Mouse (Mus musculus): ENCODE measurements at regions not wholly inside any gene's neighbourhood (a gene's known extent, or its start where the extent isn't known, plus 50 kb on each side); places are given as distances from the start of the nearest gene placed in this dataset.

- DNase-seq (ENCODE audit: low spot score): no peak
These were observed 67.5 kb downstream of the Lmo4 start for GRCm38 (mm10) chr3:144137483-144137882.

- no peak for DNase-seq (ENCODE audit: low spot score)
These were observed 68.6 kb downstream of the Lmo4 start for GRCm38 (mm10) chr3:144136432-144136831.

GRCm38 (mm10) chr3:144135646-144136045 is 69.4 kb downstream of the Lmo4 start:
- no peak for DNase-seq (ENCODE audit: low spot score)

- DNase-seq (ENCODE audit: low spot score): no peak
These were observed 77.0 kb downstream of the Lmo4 start for GRCm38 (mm10) chr3:144128042-144128441.

GRCm38 (mm10) chr3:144124353-144124752 is 80.7 kb downstream of the Lmo4 start:
- DNase-seq (ENCODE audit: low spot score): no peak

GRCm38 (mm10) chr3:144123361-144124072 is 81.5 kb downstream of the Lmo4 start:
- no peak for DNase-seq (ENCODE audit: low spot score)

- no peak for DNase-seq (ENCODE audit: low spot score)
These were observed 85.9 kb downstream of the Lmo4 start for GRCm38 (mm10) chr3:144119076-144119475.

- DNase-seq (ENCODE audit: low spot score): no peak
These were observed 91.1 kb downstream of the Lmo4 start for GRCm38 (mm10) chr3:144113672-144114645.

- no peak for DNase-seq (ENCODE audit: low spot score)
These were observed 94.5 kb downstream of the Lmo4 start for GRCm38 (mm10) chr3:144110331-144111080.

GRCm38 (mm10) chr3:144109769-144110168 is 95.3 kb downstream of the Lmo4 start:
- no peak for DNase-seq (ENCODE audit: low spot score)

- no peak for DNase-seq (ENCODE audit: low spot score)
These were observed 96.7 kb downstream of the Lmo4 start for GRCm38 (mm10) chr3:144108310-144108709.

- DNase-seq (ENCODE audit: low spot score): no peak
These were observed 97.4 kb downstream of the Lmo4 start for GRCm38 (mm10) chr3:144107664-144108063.

GRCm38 (mm10) chr3:144104366-144104765 is 100.7 kb downstream of the Lmo4 start:
- DNase-seq (ENCODE audit: low spot score): no peak

- no peak for DNase-seq (ENCODE audit: low spot score)
These were observed 105.6 kb downstream of the Lmo4 start for GRCm38 (mm10) chr3:144099444-144099843.

GRCm38 (mm10) chr3:144098762-144099161 is 106.3 kb downstream of the Lmo4 start:
- DNase-seq (ENCODE audit: low spot score): no peak

GRCm38 (mm10) chr3:144091231-144091630 is 113.8 kb downstream of the Lmo4 start:
- DNase-seq (ENCODE audit: low spot score): no peak

- DNase-seq (ENCODE audit: low spot score): no peak
These were observed 115.2 kb downstream of the Lmo4 start for GRCm38 (mm10) chr3:144089790-144090256.

- DNase-seq (ENCODE audit: low spot score): no peak
These were observed 116.6 kb downstream of the Lmo4 start for GRCm38 (mm10) chr3:144088261-144088884.

GRCm38 (mm10) chr3:144087771-144088170 is 117.2 kb downstream of the Lmo4 start:
- no peak for DNase-seq (ENCODE audit: low spot score)

- no peak for DNase-seq (ENCODE audit: low spot score)
These were observed 118.8 kb downstream of the Lmo4 start for GRCm38 (mm10) chr3:144086176-144086575.

- DNase-seq (ENCODE audit: low spot score): no peak
These were observed 125.1 kb downstream of the Lmo4 start for GRCm38 (mm10) chr3:144079960-144080359.
